In the genomic region with DNA sequence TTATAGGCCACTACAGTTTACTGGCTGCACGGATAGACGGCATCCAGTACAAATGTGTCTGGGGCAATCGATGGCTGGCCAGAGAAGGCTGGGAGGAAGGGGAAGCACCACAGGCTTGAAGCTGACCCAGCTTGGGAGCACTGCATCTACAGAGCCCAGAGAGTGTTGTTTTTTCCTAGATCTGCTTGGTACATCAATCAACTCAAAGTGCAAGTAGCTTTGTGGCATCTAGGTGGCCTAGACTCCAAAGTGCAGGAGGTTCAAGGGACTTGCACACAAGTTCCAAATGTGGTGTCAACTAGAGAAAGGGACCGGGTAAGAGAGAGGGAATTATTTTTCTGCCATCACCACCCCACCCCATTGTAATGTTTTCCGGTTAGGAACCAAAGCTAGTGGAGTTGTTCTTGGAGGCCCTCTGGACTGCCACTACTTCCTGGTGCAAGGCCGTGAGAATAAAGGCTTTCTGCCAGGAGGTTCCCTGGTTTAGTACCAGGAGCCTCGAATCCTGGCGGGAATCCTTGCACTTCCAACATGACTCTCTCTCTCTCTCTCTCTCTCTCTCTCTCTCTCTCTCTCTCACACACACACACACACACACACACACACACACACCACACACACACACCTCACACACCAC, we compare ENCODE assay signal across 9 mouse cellular contexts. TPM values are rescaled to one million over a fixed set of nuclear protein-coding genes. Genes with fewer than 3 reads are reported as not detected.
DNase-seq lines count a peak whose midpoint lies in the region; ATAC-seq lines count a peak whose summit lies in the region.
"Had no signal": no experiment of that assay in that cellular context is flagged by ENCODE, and none has a peak within 500 bp of the region (broad histone marks: within the 10 kb centered on the region; RNA-seq: fewer than 3 reads in every experiment).

No protein-coding gene starts in this region.

- H3K4me3 ChIP-seq in hindbrain, embryonic 12.5 days: no peak overlapping the region
- H3K4me3 ChIP-seq in hindbrain, embryonic 16.5 days (ENCODE audit: low read length): no peak overlapping the region
- no peak overlapping the region for H3K4me3 ChIP-seq in embryonic facial prominence, embryonic 13.5 days
- no peak overlapping the region for H3K4me3 ChIP-seq in liver, embryonic 11.5 days (ENCODE audit: low read depth, low read length)

- peak; percentile 44 for DNase-seq in 416B (ENCODE audit: low read depth)
- no peak for DNase-seq in liver, embryonic 11.5 days (ENCODE audit: low spot score)
- DNase-seq in spleen, postnatal 4 days (ENCODE audit: low spot score in 2 of 2): no peak
- DNase-seq in frontal cortex, postnatal 25 days (ENCODE audit: low spot score in 2 of 2): no peak

- WGBS in hindbrain, embryonic 12.5 days: 32% methylated on average over 8 of the region's 8 CpGs
- WGBS in hindbrain, embryonic 16.5 days: 37% methylated on average over 8 of the region's 8 CpGs
- 37% methylated on average over 8 of the region's 8 CpGs for WGBS in embryonic facial prominence, embryonic 13.5 days
- whole genome bisulfite sequencing in liver, embryonic 11.5 days: 30% methylated on average over 8 of the region's 8 CpGs

- no peak for ATAC-seq in hindbrain, embryonic 12.5 days (ENCODE audit: low FRiP score)
- ATAC-seq in hindbrain, embryonic 16.5 days: no peak
- ATAC-seq in embryonic facial prominence, embryonic 13.5 days (ENCODE audit: insufficient number of reproducible peaks, insufficient read depth, low FRiP score, low TSS enrichment, low read depth): no peak
- ATAC-seq in liver, embryonic 11.5 days (replicated peaks; ENCODE audit: low FRiP score): no peak
- no peak for ATAC-seq in CD4-positive, CD25-positive, alpha-beta regulatory T cell, adult 4 months
- ATAC-seq: Patski had no signal

- no peak overlapping the region for H3K9ac ChIP-seq in hindbrain, embryonic 12.5 days
- no peak overlapping the region for H3K9ac ChIP-seq in hindbrain, embryonic 16.5 days (ENCODE audit: low read depth, low read length)
- H3K9ac ChIP-seq in embryonic facial prominence, embryonic 13.5 days: no peak overlapping the region
- no peak overlapping the region for H3K9ac ChIP-seq in liver, embryonic 11.5 days (ENCODE audit: low read depth, low read length)

- no peaks in the 10 kb centered on the region for H3K9me3 ChIP-seq in hindbrain, embryonic 12.5 days (replicated peaks)
- no peaks in the 10 kb centered on the region for H3K9me3 ChIP-seq in hindbrain, embryonic 16.5 days (ENCODE audit: control insufficient read depth, low read length)
- H3K9me3 ChIP-seq in embryonic facial prominence, embryonic 13.5 days: no peaks in the 10 kb centered on the region
- no peaks in the 10 kb centered on the region for H3K9me3 ChIP-seq in liver, embryonic 11.5 days (ENCODE audit: control insufficient read depth, low read length)

- peak overlapping the region; percentile 64 for H3K4me2 ChIP-seq in hindbrain, embryonic 12.5 days (replicated peaks)
- H3K4me2 ChIP-seq in hindbrain, embryonic 16.5 days (ENCODE audit: low read length): no peak overlapping the region; the same call in 1 of the 2 replicates
- H3K4me2 ChIP-seq in embryonic facial prominence, embryonic 13.5 days: peak overlapping the region; percentile 79
- H3K4me2 ChIP-seq in liver, embryonic 11.5 days: peak overlapping the region; percentile 80

- H3K36me3 ChIP-seq in hindbrain, embryonic 12.5 days: no peaks in the 10 kb centered on the region
- no peaks in the 10 kb centered on the region for H3K36me3 ChIP-seq in hindbrain, embryonic 16.5 days (ENCODE audit: control insufficient read depth, insufficient read depth, low read length)
- no peaks in the 10 kb centered on the region for H3K36me3 ChIP-seq in embryonic facial prominence, embryonic 13.5 days
- H3K36me3 ChIP-seq in liver, embryonic 11.5 days (ENCODE audit: control insufficient read depth, insufficient read depth, low read length): no peaks in the 10 kb centered on the region

- H3K27me3 ChIP-seq in hindbrain, embryonic 12.5 days: peaks cover 99% of the 10 kb centered on the region
- peaks cover 31% of the 10 kb centered on the region for H3K27me3 ChIP-seq in hindbrain, embryonic 16.5 days (replicated peaks; ENCODE audit: control insufficient read depth, insufficient read depth, low read length)
- peaks cover 97% of the 10 kb centered on the region for H3K27me3 ChIP-seq in embryonic facial prominence, embryonic 13.5 days
- H3K27me3 ChIP-seq in liver, embryonic 11.5 days (replicated peaks; ENCODE audit: control insufficient read depth, insufficient read depth, low read length): peaks cover 94% of the 10 kb centered on the region

- H3K27ac ChIP-seq in hindbrain, embryonic 12.5 days: no peak overlapping the region
- no peak overlapping the region for H3K27ac ChIP-seq in hindbrain, embryonic 16.5 days (ENCODE audit: low read depth, low read length)
- peak overlapping the region; percentile 55; the same call in 1 of the 2 replicates for H3K27ac ChIP-seq in embryonic facial prominence, embryonic 13.5 days
- no peak overlapping the region for H3K27ac ChIP-seq in liver, embryonic 11.5 days (ENCODE audit: low read depth, low read length)

- peaks cover 42% of the 10 kb centered on the region for H3K4me1 ChIP-seq in hindbrain, embryonic 12.5 days
- H3K4me1 ChIP-seq in hindbrain, embryonic 16.5 days (ENCODE audit: control insufficient read depth, insufficient read depth, low read depth, low read length): peaks cover 13% of the 10 kb centered on the region
- peaks cover 59% of the 10 kb centered on the region for H3K4me1 ChIP-seq in embryonic facial prominence, embryonic 13.5 days
- peaks cover 16% of the 10 kb centered on the region for H3K4me1 ChIP-seq in liver, embryonic 11.5 days (replicated peaks; ENCODE audit: control insufficient read depth, insufficient read depth, low read length)

RNA-seq across cellular contexts. Expression of a gene that starts 27.5 kb away (rescaled TPM):
- 23.7 and 26.9 TPM in 2 replicates for polyA plus RNA-seq in hindbrain, embryonic 12.5 days (2016; fragmentation: Nextera tagmentation; extraction: Ambion mirVana)
- 11.2 and 13.4 TPM in 2 replicates for polyA plus RNA-seq in hindbrain, embryonic 16.5 days (2015; fragmentation: Nextera tagmentation; extraction: Ambion mirVana)
- polyA plus RNA-seq in embryonic facial prominence, embryonic 13.5 days (2015; fragmentation: Nextera tagmentation; extraction: Ambion mirVana): 16.7 and 17.4 TPM in 2 replicates
- 14.5 and 14.8 TPM in 2 replicates for polyA plus RNA-seq in liver, embryonic 11.5 days (2014; fragmentation: Nextera tagmentation; extraction: Ambion mirVana)
- 10 to 100 TPM; 24.2 to 26.1 TPM for polyA plus RNA-seq in CD4-positive, CD25-positive, alpha-beta regulatory T cell, adult 4 months (2017; shearing (Covaris generic))
